Mouse (Mus musculus) spleen, adult 2 months (tissue): ENCODE measurements around the gene Rbks.

ENCODE experiments used
- CTCF ChIP-seq: fragments of 200-500 bp; IDR thresholded peaks from 2 replicates; pipeline ENCODE4 v1.5.1; 2011; ENCODE audit warnings: mild to moderate bottlenecking, inconsistent platforms; ENCODE audit not compliant: insufficient read depth, insufficient read length, insufficient replicate concordance; ENCODE audit errors: extremely low read depth
- POLR2A ChIP-seq: fragments of 200-500 bp; IDR thresholded peaks from 2 replicates; pipeline ENCODE4 v1.6.1; 2011; ENCODE audit warnings: low read depth, low read length, inconsistent platforms

DNA sequence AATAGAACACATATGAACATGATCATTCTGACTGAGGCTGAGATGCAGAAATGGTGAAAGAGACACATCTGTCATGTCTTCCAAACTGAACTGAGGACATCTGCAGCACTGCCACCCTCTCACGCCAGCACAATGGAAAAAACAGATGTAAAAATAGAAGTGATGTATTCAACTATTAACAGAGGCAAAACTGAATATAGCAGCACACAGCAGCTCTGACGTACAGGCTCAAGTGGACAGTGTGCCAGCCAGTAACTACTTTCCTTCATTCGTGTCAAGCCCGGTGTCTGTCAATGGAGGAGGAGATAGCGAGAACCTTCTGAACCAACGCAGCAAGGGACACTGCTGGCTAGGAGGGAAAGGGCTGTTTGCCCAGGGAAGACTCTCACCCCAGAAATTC lies 52.6 kb downstream of the Rbks start:
- TF ChIP-seq CTCF, result no peak
- no peak for TF ChIP-seq POLR2A
